In the genomic region with DNA sequence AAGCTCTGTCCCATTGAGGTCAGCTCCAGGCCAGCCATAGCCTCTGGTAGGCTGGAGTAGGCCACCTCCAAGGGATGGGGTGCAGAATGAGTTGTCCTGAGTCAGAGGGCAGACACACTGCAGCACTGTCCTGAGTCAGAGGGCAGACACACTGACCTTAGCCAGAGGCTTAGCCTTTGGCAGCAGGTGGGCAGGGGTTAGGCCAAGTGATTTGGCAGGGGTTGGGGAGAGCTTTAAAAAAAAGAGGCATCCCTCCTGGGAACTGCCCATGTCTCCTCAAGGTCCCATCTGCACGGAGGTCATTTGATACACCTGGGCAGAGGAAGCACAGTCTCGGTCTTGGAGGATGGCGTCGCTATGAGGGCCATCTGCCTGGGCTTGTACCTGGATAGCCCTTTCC, we compare ENCODE assay signal across 18 mouse cellular contexts. TPM values are rescaled to one million over a fixed set of nuclear protein-coding genes. Genes with fewer than 3 reads are reported as not detected.
"Had no signal": no experiment of that assay in that cellular context is flagged by ENCODE, and none has a peak within 500 bp of the region (broad histone marks: within the 10 kb centered on the region; RNA-seq: fewer than 3 reads in every experiment).

No protein-coding gene starts in this region.

- ATAC-seq: liver, embryonic 12.5 days; midbrain, embryonic 15.5 days had no signal

- DNase-seq: kidney, postnatal 14 days; layer of hippocampus, postnatal 36 days; lung, embryonic 14.5 days; lung, postnatal 14 days; right cerebral cortex, postnatal 14 days; thymus, postnatal 36 days had no signal

- H3K4me3 ChIP-seq: limb, embryonic 15.5 days; liver, embryonic 12.5 days; megakaryocyte, embryonic 14.5 days; midbrain, embryonic 15.5 days had no signal

- H3K9ac ChIP-seq: limb, embryonic 15.5 days; liver, embryonic 12.5 days; lung, embryonic 14.5 days; midbrain, embryonic 15.5 days had no signal

- H3K4me2 ChIP-seq: limb, embryonic 15.5 days; liver, embryonic 12.5 days; lung, embryonic 14.5 days; midbrain, embryonic 11.5 days; midbrain, embryonic 15.5 days had no signal

- H3K27ac ChIP-seq: liver, embryonic 12.5 days; macrophage; midbrain, embryonic 15.5 days had no signal

- H3K9me3 ChIP-seq: limb, embryonic 15.5 days; liver, embryonic 12.5 days; megakaryocyte, embryonic 14.5 days; midbrain, embryonic 15.5 days had no signal

- H3K4me1 ChIP-seq: midbrain, embryonic 15.5 days had no signal

- H3K27me3 ChIP-seq: limb, embryonic 15.5 days; liver, embryonic 12.5 days; megakaryocyte, embryonic 14.5 days; midbrain, embryonic 15.5 days had no signal

RNA-seq across cellular contexts. Expression of a gene that starts 36.1 kb away (rescaled TPM):
- total RNA-seq: layer of hippocampus, postnatal 36 days; left cerebral cortex, adult 8-10 months; left cerebral cortex, postnatal 25 days; monocyte, adult 5-6 weeks had no signal
- polyA plus RNA-seq: large intestine, adult 2 months; limb, embryonic 11.5 days; macrophage; midbrain, embryonic 11.5 days; small intestine, adult 2 months had no signal
